Mouse (Mus musculus) thymus, adult 2 months (tissue): ENCODE measurements at regions not wholly inside any gene's neighbourhood (a gene's known extent, or its start where the extent isn't known, plus 50 kb on each side); places are given as distances from the start of the nearest gene placed in this dataset.

Source experiments
- CTCF ChIP-seq: fragments of 200-500 bp; IDR thresholded peaks from 2 replicates; pipeline ENCODE4 v1.5.1; 2012; ENCODE audit warnings: mild to moderate bottlenecking, control low read depth, low read length, moderate library complexity, borderline replicate concordance; ENCODE audit not compliant: control insufficient read depth, poor library complexity, insufficient read depth; ENCODE audit errors: extremely low read depth
- POLR2A ChIP-seq: fragments of 200-500 bp; IDR thresholded peaks from 2 replicates; pipeline ENCODE4 v1.6.1; 2012; ENCODE audit warnings: mild to moderate bottlenecking, low read length, control low read depth, moderate library complexity; ENCODE audit not compliant: control insufficient read depth, poor library complexity, insufficient read depth; ENCODE audit errors: extremely low read depth

DNA sequence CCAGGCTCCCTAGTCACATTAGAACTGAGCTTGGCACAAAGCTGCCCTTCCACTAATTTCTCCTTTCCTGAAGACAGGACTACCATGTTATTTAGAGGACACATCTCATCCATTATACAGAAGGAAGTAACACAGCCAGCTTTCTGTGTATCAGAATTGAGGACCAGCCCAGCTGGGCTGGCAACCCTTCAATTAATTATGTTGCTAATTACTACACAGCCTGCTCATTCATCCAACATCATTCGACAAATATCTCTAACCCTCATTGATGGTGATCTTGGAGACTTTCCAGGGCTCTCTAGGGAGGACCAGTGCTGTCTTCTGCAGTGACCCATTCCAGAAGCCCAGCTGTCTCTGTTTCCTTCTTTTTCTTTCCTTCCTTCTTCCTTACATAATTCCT, 263.7 kb upstream of the Elac2 start:
- TF ChIP-seq CTCF: no peak
- no peak for TF ChIP-seq POLR2A
